Mouse (Mus musculus) liver, postnatal 0 days (tissue): ENCODE data around the gene Olfr56.
"Not testable (repeated sequence)": the region's sequence is repeated elsewhere in the genome, so short reads cannot be mapped to it uniquely, and the experiment has no call there.

ENCODE experiments used
- CTCF ChIP-seq: sonication (generic); IDR thresholded peaks from 2 replicates; pipeline ENCODE4 v1.5.1; 2016; ENCODE audit warnings: antibody characterized with exemption, low read depth
- EP300 ChIP-seq: IDR thresholded peaks from 2 replicates; pipeline ENCODE4 v1.6.1; 2016; ENCODE audit warnings: antibody characterized with exemption, low read depth, mild to moderate bottlenecking

GRCm38 (mm10) chr11:49006317-49006716, 27.6 kb downstream of the Olfr56 start:
- TF ChIP-seq CTCF, EP300: not testable (repeated sequence)
